Mouse (Mus musculus) right cerebral cortex, postnatal 4 days (tissue): Measurements from ENCODE around the gene Cfap161.

Experiments
- DNase-seq: peaks from one replicate; pipeline ENCODE4 v3.0.0-alpha.2; 2022

The Cfap161 gene

GRCm38 (mm10) chr7:83801483-83801875 lies 6.8 kb upstream of the Cfap161 start:
- DNase-seq: no peak

- DNase-seq: no peak
Measured at GRCm38 (mm10) chr7:83800561-83801482, 6.1 kb upstream of the Cfap161 start.

GRCm38 (mm10) chr7:83800071-83800470 lies 5.4 kb upstream of the Cfap161 start:
- no peak for DNase-seq

- DNase-seq: no peak
Measured at GRCm38 (mm10) chr7:83798004-83798403, 3.3 kb upstream of the Cfap161 start.

- no peak for DNase-seq
Measured at GRCm38 (mm10) chr7:83796177-83796576, 1.5 kb upstream of the Cfap161 start.

- no peak for DNase-seq
Measured at GRCm38 (mm10) chr7:83794006-83794683, 535 bp downstream of the Cfap161 start.

GRCm38 (mm10) chr7:83780881-83781280 lies 13.8 kb downstream of the Cfap161 start:
- DNase-seq: no peak

- no peak for DNase-seq
Measured at GRCm38 (mm10) chr7:83780026-83780425, 14.7 kb downstream of the Cfap161 start.

GRCm38 (mm10) chr7:83779028-83779427 lies 15.7 kb downstream of the Cfap161 start:
- no peak for DNase-seq

- DNase-seq: no peak
Measured at GRCm38 (mm10) chr7:83778516-83778915, 16.2 kb downstream of the Cfap161 start.

GRCm38 (mm10) chr7:83774721-83775120 lies 20.0 kb downstream of the Cfap161 start:
- DNase-seq: no peak

GRCm38 (mm10) chr7:83763674-83764073 lies 31.0 kb downstream of the Cfap161 start:
- no peak for DNase-seq

- DNase-seq: no peak
Measured at GRCm38 (mm10) chr7:83762336-83762735, 32.3 kb downstream of the Cfap161 start.

GRCm38 (mm10) chr7:83751055-83751454 lies 43.6 kb downstream of the Cfap161 start:
- no peak for DNase-seq

- DNase-seq: no peak
Measured at GRCm38 (mm10) chr7:83748405-83748804, 46.3 kb downstream of the Cfap161 start.

GRCm38 (mm10) chr7:83746107-83746687 lies 48.5 kb downstream of the Cfap161 start:
- no peak for DNase-seq

GRCm38 (mm10) chr7:83745413-83746106 lies 49.1 kb downstream of the Cfap161 start, which contains the start of gene Il16:
Gene Il16, minus strand, starts transcription at chr7:83745726.
- DNase-seq: no peak

GRCm38 (mm10) chr7:83745065-83745412 lies 49.6 kb downstream of the Cfap161 start:
- no peak for DNase-seq

- no peak for DNase-seq
Measured at GRCm38 (mm10) chr7:83744250-83744649, 50.4 kb downstream of the Cfap161 start.

- DNase-seq: no peak
Measured at GRCm38 (mm10) chr7:83742690-83743089, 52.0 kb downstream of the Cfap161 start.

- no peak for DNase-seq
Measured at GRCm38 (mm10) chr7:83742026-83742425, 52.7 kb downstream of the Cfap161 start.

- DNase-seq: no peak
Measured at GRCm38 (mm10) chr7:83739680-83740310, 54.9 kb downstream of the Cfap161 start.
